Mouse (Mus musculus): ENCODE data around the gene Rnf145. TPM values are rescaled to one million over a fixed set of nuclear protein-coding genes. Genes with fewer than 3 reads are reported as not detected.

Rnf145 gene
- polyA plus RNA-seq (2015; fragmentation: Nextera tagmentation; extraction: Ambion mirVana) = 45.9 and 47.8 TPM in 2 replicates

- H3K4me1 ChIP-seq (replicated peaks) = peaks cover 73% of the 10 kb centered on the region
- no peaks in the 10 kb centered on the region for H3K9me3 ChIP-seq (replicated peaks)
- peak within 1 kb of the TSS; percentile 98 for H3K4me3 ChIP-seq (replicated peaks)
- peak; percentile 71 for ATAC-seq (ENCODE audit: low read depth)
- H3K36me3 ChIP-seq = peaks cover 8% of the 10 kb centered on the region
- peak within 1 kb of the TSS; percentile 94 for H3K4me2 ChIP-seq
- peak; percentile 70 for DNase-seq
- no peaks in the 10 kb centered on the region for H3K27me3 ChIP-seq
- peak within 1 kb of the TSS; percentile 99 for H3K9ac ChIP-seq
- under 1% methylated on average over 70 of the region's 70 CpGs for WGBS (ENCODE audit: insufficient replicate concordance)
- peak within 1 kb of the TSS; percentile 99 for H3K27ac ChIP-seq
Measured at GRCm38 (mm10) chr11:44518281-44519095, at the start of gene Rnf145. Gene Rnf145, plus strand, starts transcription at chr11:44518964.

- Histone ChIP-seq H3K9ac (peak overlapping the region; percentile 99), H3K9me3 (replicated peaks) (no peaks in the 10 kb centered on the region), H3K4me1 (replicated peaks) (peaks cover 65% of the 10 kb centered on the region), H3K27me3 (no peaks in the 10 kb centered on the region), H3K4me3 (replicated peaks) (peak overlapping the region; percentile 100), H3K4me2 (peak overlapping the region; percentile 91), H3K36me3 (peaks cover 15% of the 10 kb centered on the region), H3K27ac (peak overlapping the region; percentile 100)
- peak; percentile 73 for DNase-seq
- peak; percentile 89 for ATAC-seq (ENCODE audit: low read depth)
- WGBS (ENCODE audit: insufficient replicate concordance) = under 1% methylated on average over 59 of the region's 59 CpGs
Measured at GRCm38 (mm10) chr11:44469646-44470431, 48.9 kb upstream of the Rnf145 start.

DNA sequence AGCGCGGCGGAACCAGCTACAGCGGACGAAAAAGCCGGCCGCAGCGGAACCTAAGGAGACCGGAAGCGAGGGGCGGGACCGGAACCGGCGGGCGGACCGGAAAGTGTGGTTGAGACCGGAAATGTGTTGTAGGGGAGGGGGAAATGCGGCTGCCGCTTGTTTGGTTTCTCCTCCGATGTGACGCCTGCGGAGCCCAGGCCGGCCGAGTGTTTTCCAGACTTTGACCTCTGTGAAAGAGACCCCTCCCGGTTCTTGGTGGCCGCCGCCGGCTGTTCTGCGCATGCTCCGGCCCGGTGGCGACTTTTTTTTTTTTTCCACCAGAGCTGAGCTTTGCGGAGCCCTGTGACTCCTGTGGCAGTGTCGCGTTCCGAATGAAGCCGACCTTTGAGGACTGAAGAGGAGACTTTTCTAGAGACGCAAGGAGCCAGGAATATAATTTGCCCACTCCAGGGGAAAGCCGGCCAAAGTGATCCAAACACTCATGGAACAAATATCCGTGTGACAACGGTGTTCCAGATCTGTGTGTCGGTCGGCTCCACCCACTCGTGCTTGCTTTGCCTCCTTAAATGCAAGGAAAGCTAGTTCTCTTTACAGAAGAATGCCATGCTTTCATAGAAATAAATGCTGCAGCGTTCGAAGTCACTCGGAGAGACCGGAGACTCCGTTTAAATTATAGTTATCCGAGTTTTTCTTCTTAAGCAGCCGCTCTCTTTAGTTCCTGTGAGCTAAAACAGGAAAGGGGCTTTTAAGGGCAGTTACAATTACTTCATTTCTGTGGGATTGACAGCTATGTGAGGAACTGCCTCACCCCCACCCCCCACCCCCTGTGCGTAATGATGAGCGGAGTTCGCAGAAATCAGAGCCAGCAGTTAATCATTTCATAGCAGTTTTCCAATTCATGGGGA lies 48.1 kb upstream of the Rnf145 start, which contains the start of gene Ublcp1:
Gene Ublcp1, minus strand, starts transcription at position 67 of the 905 bp plus-strand sequence.
- Histone ChIP-seq H3K9ac (peak within 1 kb of the TSS; percentile 99), H3K9me3 (replicated peaks) (no peaks in the 10 kb centered on the region), H3K36me3 (peaks cover 7% of the 10 kb centered on the region), H3K27me3 (no peaks in the 10 kb centered on the region), H3K27ac (peak within 1 kb of the TSS; percentile 100), H3K4me1 (replicated peaks) (peaks cover 64% of the 10 kb centered on the region), H3K4me3 (replicated peaks) (peak within 1 kb of the TSS; percentile 100), H3K4me2 (peak within 1 kb of the TSS; percentile 91)
- ATAC-seq (ENCODE audit: low read depth) (peak; percentile 73), DNase-seq (peak; percentile 84)
- under 1% methylated on average over 54 of the region's 54 CpGs for WGBS (ENCODE audit: insufficient replicate concordance)

GRCm38 (mm10) chr11:44471337-44471995 lies 47.3 kb upstream of the Rnf145 start:
- H3K27ac ChIP-seq = peak overlapping the region; percentile 100
- peaks cover 5% of the 10 kb centered on the region; the same call in 1 of the 2 replicates for H3K36me3 ChIP-seq
- H3K9me3 ChIP-seq (replicated peaks) = no peaks in the 10 kb centered on the region
- 12% methylated on average over 4 of the region's 4 CpGs for WGBS (ENCODE audit: insufficient replicate concordance)
- H3K4me1 ChIP-seq (replicated peaks) = peaks cover 58% of the 10 kb centered on the region
- H3K27me3 ChIP-seq = no peaks in the 10 kb centered on the region
- DNase-seq (no peak), ATAC-seq (ENCODE audit: low read depth) (no peak)
- peak overlapping the region; percentile 99 for H3K9ac ChIP-seq
- peak overlapping the region; percentile 91 for H3K4me2 ChIP-seq
- peak overlapping the region; percentile 100 for H3K4me3 ChIP-seq (replicated peaks)

- 61% methylated on average over 3 of the region's 3 CpGs for WGBS (ENCODE audit: insufficient replicate concordance)
- ATAC-seq (ENCODE audit: low read depth) = no peak
- no peak for DNase-seq
- Histone ChIP-seq H3K4me2 (no peak overlapping the region), H3K9ac (no peak overlapping the region), H3K4me1 (replicated peaks) (peaks cover 34% of the 10 kb centered on the region), H3K27ac (no peak overlapping the region), H3K9me3 (replicated peaks) (no peaks in the 10 kb centered on the region), H3K4me3 (replicated peaks) (no peak overlapping the region), H3K36me3 (peaks cover 5% of the 10 kb centered on the region; the same call in 1 of the 2 replicates), H3K27me3 (no peaks in the 10 kb centered on the region)
Measured at GRCm38 (mm10) chr11:44475467-44475866, 43.3 kb upstream of the Rnf145 start.

GRCm38 (mm10) chr11:44476445-44476844 lies 42.3 kb upstream of the Rnf145 start:
- Histone ChIP-seq H3K4me3 (replicated peaks) (no peak overlapping the region), H3K9ac (no peak overlapping the region), H3K4me1 (replicated peaks) (peaks cover 29% of the 10 kb centered on the region), H3K4me2 (no peak overlapping the region), H3K36me3 (peaks cover 5% of the 10 kb centered on the region; the same call in 1 of the 2 replicates), H3K9me3 (replicated peaks) (no peaks in the 10 kb centered on the region), H3K27me3 (no peaks in the 10 kb centered on the region), H3K27ac (no peak overlapping the region)
- no peak for ATAC-seq (ENCODE audit: low read depth)
- no peak for DNase-seq
- 36% methylated on average over 2 of the region's 2 CpGs for WGBS (ENCODE audit: insufficient replicate concordance)

DNA sequence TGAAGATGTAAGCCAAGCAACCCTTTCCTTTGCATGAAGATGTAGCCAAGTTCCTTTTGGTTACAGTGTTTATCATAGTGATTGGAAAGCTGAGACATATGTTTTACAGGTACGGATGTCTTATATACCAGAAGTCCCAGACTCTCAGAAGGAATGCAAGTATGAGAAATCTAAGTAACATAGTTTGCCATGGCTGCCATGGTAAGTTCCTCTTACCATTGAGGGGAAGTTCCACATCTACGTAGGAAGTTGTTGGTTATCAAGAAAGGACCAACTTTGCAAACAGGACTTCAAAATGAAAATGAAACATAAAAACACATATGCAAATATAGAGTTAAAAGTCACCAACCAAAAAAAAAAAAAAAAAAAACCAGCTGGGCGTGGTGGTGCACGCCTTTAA lies 40.4 kb upstream of the Rnf145 start:
- H3K9me3 ChIP-seq (replicated peaks) = no peaks in the 10 kb centered on the region
- H3K36me3 ChIP-seq = no peaks in the 10 kb centered on the region
- ATAC-seq (ENCODE audit: low read depth) = no peak
- no peak overlapping the region for H3K27ac ChIP-seq
- H3K27me3 ChIP-seq = no peaks in the 10 kb centered on the region
- no peak overlapping the region for H3K9ac ChIP-seq
- 74% methylated on average over 4 of the region's 4 CpGs for WGBS (ENCODE audit: insufficient replicate concordance)
- H3K4me3 ChIP-seq (replicated peaks) = no peak overlapping the region
- H3K4me1 ChIP-seq (replicated peaks) = peaks cover 11% of the 10 kb centered on the region; the same call in 1 of the 2 replicates
- no peak for DNase-seq
- no peak overlapping the region for H3K4me2 ChIP-seq

- Histone ChIP-seq H3K4me3 (replicated peaks) (no peak overlapping the region), H3K9ac (no peak overlapping the region), H3K4me2 (no peak overlapping the region), H3K4me1 (replicated peaks) (peaks cover 6% of the 10 kb centered on the region; the same call in 1 of the 2 replicates), H3K9me3 (replicated peaks) (no peaks in the 10 kb centered on the region), H3K27ac (no peak overlapping the region), H3K36me3 (no peaks in the 10 kb centered on the region), H3K27me3 (no peaks in the 10 kb centered on the region)
- ATAC-seq (ENCODE audit: low read depth) (no peak), DNase-seq (no peak)
- 83% methylated on average over 6 of the region's 6 CpGs for WGBS (ENCODE audit: insufficient replicate concordance)
Measured at GRCm38 (mm10) chr11:44480246-44480645, 38.5 kb upstream of the Rnf145 start.

- no peak for DNase-seq
Measured at GRCm38 (mm10) chr11:44485089-44485736, 33.6 kb upstream of the Rnf145 start.

DNA sequence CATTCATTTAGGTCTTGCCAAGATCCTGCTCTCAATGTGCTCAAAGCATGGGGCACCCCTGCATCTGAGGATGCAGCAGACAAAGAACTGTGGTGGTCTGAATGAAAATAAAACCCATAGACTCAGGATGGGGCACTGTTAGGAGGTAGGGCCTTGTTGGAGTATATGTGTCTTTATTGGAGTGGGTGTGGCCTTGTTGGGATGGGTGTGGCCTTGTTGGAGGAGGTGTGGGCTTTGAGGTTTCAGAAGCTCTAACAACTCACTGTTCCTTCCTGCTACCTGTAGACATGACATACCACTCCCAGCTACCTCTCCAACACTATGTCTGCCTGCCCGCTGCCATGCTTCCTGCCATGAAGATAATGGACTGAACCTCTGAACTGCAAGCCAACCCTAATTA lies 29.6 kb upstream of the Rnf145 start:
- Histone ChIP-seq H3K4me3 (replicated peaks) (no peak overlapping the region), H3K36me3 (no peaks in the 10 kb centered on the region), H3K9ac (no peak overlapping the region), H3K27ac (no peak overlapping the region), H3K27me3 (no peaks in the 10 kb centered on the region), H3K4me2 (no peak overlapping the region), H3K4me1 (replicated peaks) (peaks cover 15% of the 10 kb centered on the region), H3K9me3 (replicated peaks) (no peaks in the 10 kb centered on the region)
- DNase-seq (no peak), ATAC-seq (ENCODE audit: low read depth) (peak; percentile 78)
- 76% methylated on average over 1 of the region's 1 CpGs for WGBS (ENCODE audit: insufficient replicate concordance)

More at GRCm38 (mm10) chr11:44485089-44485736, 33.6 kb upstream of the Rnf145 start:
- H3K4me1 ChIP-seq (replicated peaks) = peaks cover 9% of the 10 kb centered on the region
- no peaks in the 10 kb centered on the region for H3K36me3 ChIP-seq
- H3K9ac ChIP-seq = no peak overlapping the region
- no peaks in the 10 kb centered on the region for H3K9me3 ChIP-seq (replicated peaks)
- no peak overlapping the region for H3K4me3 ChIP-seq (replicated peaks)
- no peak for ATAC-seq (ENCODE audit: low read depth)
- no peaks in the 10 kb centered on the region for H3K27me3 ChIP-seq
- no peak overlapping the region for H3K27ac ChIP-seq
- WGBS (ENCODE audit: insufficient replicate concordance) = 82% methylated on average over 7 of the region's 7 CpGs
- H3K4me2 ChIP-seq = no peak overlapping the region

Measured in liver, embryonic 13.5 days (tissue).